Mouse (Mus musculus): ENCODE results near the gene Osbpl5.

DNA sequence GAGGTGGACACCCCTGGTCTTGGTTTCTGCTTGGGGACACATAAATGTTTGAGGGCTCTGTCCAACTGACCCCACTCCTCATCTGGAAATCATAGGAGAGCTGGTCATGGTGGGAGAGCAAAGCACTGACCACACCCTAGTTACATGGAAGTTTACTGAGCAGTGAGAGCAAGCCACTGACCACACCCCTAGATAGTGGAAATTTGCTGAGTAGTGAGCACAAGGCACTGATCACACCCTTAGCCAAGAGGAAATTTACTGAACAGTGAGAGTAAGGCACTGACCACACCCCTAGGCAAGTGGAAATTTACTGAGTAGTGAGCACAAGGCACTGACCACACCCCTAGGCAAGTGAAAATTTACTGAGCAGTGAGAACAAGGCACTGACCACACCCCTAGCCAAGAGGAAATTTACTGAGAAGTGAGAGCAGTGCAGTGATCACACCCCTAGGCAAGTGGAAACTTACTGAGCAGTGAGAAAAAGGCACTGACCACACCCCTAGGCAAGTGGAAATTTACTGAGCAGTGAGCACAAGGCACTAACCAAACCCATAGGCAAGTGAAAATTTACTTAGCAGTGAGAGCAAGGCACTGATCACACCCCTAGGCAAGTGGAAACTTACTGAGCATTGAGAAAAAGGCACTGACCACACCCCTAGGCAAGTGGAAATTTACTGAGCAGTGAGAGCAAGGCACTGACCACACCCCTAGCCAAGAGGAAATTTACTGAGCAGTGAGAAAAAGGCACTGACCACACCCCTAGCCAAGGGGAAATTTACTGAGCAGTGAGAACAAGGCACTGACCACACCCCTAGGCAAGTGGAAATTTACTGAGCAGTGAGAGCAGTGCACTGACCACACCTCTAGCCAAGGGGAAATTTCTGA lies 90.1 kb downstream of the Osbpl5 start:
- TF ChIP-seq EP300 (optimal IDR thresholded peaks at IDR 0.05), result no peak
- TF ChIP-seq CTCF (IDR thresholded peaks at IDR 0.05; ENCODE audit: low read depth), result no peak

Data from stomach, postnatal 0 days (tissue).